Mouse (Mus musculus) embryonic fibroblast, embryonic 13.5 days (primary cell): Measurements from ENCODE around the gene Zfp617. TPM values are rescaled to one million over a fixed set of nuclear protein-coding genes. Genes with fewer than 3 reads are reported as not detected.
"Not testable (repeated sequence)": the region's sequence is repeated elsewhere in the genome, so short reads cannot be mapped to it uniquely, and the experiment has no call there.

ENCODE experiments used
- H3K27ac ChIP-seq: 2 replicates; pipeline ENCODE4 v1.5.1; 2012; ENCODE audit warnings: low read length, control low read depth, inconsistent platforms; ENCODE audit not compliant: insufficient read depth
- H3K4me1 ChIP-seq: 2 replicates; pipeline ENCODE4 v1.6.1; 2011; ENCODE audit warnings: low read length; ENCODE audit not compliant: control insufficient read depth, insufficient read depth
- H3K4me3 ChIP-seq: 2 replicates; pipeline ENCODE4 v1.5.1; 2011; ENCODE audit warnings: mild to moderate bottlenecking, control low read depth, low read length; ENCODE audit not compliant: insufficient read depth
- CTCF ChIP-seq: IDR thresholded peaks from 2 replicates; pipeline ENCODE4 v1.5.1; 2011; ENCODE audit warnings: mild to moderate bottlenecking, control low read depth, low read length, moderate library complexity, borderline replicate concordance; ENCODE audit not compliant: insufficient read depth
- POLR2A ChIP-seq: IDR thresholded peaks from 2 replicates; pipeline ENCODE4 v1.6.1; 2011; ENCODE audit warnings: low read depth, mild to moderate bottlenecking, control low read depth, low read length, moderate library complexity
- polyA plus RNA-seq: library from polyadenylated mRNA; stranded (reverse); fragments of >200 nt; gene quantifications from 2 replicates; pipeline ENCODE4 v1.2.4, GENCODE M21; 2011; ENCODE audit warnings: low read depth; ENCODE audit not compliant: missing spikeins, insufficient read length

Gene Zfp617
- polyA plus RNA-seq, result 25.2 and 26.4 TPM in 2 replicates

DNA sequence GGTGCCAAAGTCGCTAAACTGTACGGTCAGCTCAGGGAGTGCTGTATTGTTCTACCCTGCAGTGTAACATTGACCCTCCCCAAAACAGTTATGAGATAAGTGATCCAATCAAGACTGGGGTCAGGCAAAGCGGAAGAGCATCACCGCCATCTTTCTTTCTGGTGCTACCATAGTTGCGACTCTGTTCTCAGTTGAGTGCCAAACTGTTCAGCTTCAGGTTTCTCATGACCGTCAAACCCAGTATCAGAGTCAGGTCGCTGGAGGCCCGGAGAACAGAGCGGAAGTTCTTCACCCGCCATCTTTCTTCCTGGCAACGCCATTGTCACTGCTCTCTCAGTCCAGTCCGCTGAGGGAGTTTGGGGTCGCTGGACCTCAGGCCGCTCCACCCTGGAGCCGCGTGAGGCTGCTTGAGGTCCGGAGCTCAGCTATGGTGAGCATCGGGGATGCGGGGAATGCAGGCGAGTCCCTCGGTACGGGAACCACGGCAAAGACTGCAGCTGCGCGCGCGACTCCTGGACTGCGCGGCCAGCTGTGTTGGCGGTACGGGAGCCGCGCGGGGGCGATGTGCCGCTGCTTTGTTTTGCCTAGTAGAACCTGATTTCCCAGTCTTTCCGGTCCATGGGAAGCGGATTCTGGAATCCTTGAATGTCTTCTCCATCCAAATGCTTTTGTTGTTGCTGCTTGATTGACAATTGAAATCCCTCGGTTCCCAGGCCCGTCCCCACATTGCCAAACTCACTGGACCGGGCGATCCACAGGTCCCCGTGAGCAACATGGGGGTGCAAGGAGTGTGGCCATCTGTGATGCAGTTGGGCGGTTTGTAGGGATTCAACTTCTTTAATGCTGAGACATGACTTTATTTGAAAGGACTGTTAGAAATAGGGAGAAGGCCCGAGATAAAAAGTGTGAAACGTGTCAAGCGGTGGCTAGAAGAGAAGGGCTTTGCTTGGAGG is at the start of gene Zfp617, which contains the start of gene Zfp882:
Zfp617 (plus strand) TSS at position 327 of the 953 bp plus-strand sequence.
Zfp882 (plus strand) TSS at position 300 of the 953 bp plus-strand sequence.
- peak; percentile 54 for TF ChIP-seq CTCF
- TF ChIP-seq POLR2A, result peak; percentile 54
- Histone ChIP-seq H3K4me3 (peak within 1 kb of the TSS; percentile 79), H3K4me1 (no peaks in the 10 kb centered on the region), H3K27ac (peak within 1 kb of the TSS; percentile 89)

GRCm38 (mm10) chr8:71861551-71861950 is 46.9 kb upstream of the Zfp617 start:
- not testable (repeated sequence) for H3K27ac ChIP-seq, H3K4me1 ChIP-seq, H3K4me3 ChIP-seq

DNA sequence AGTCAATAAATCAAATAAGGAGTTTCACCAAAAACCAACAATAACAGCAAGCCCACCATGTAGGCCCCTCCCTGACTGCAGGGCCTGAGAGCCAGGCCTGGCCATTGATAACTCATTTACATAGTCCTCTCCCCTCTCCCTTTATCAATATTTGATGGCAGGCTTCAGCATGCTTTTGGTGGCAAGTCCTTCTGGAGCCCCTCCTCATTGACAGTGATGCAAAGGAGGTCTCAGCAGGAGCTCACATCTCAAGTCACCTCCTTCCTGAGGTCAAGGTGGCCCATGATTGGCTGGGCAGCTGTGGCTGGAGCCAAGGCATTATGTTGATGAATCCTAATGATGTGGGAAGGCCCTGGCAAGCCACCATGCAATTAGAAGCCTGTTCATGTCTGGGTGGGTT is 46.4 kb upstream of the Zfp617 start:
- not testable (repeated sequence) for H3K4me1 ChIP-seq, H3K4me3 ChIP-seq, H3K27ac ChIP-seq

GRCm38 (mm10) chr8:71881618-71882274 is 26.7 kb upstream of the Zfp617 start, which contains the start of gene Zfp709:
Gene Zfp709 (plus strand): TSS chr8:71882019.
- Histone ChIP-seq H3K4me1 (no peaks in the 10 kb centered on the region), H3K4me3 (peak within 1 kb of the TSS; percentile 77), H3K27ac (peak within 1 kb of the TSS; percentile 43)
- peak; percentile 72 for TF ChIP-seq POLR2A
- no peak for TF ChIP-seq CTCF

GRCm38 (mm10) chr8:71900666-71901065 is 7.8 kb upstream of the Zfp617 start:
- H3K4me1 ChIP-seq, H3K4me3 ChIP-seq, H3K27ac ChIP-seq: not testable (repeated sequence)

GRCm38 (mm10) chr8:71903084-71903483 is 5.4 kb upstream of the Zfp617 start:
- not testable (repeated sequence) for H3K4me3 ChIP-seq, H3K27ac ChIP-seq, H3K4me1 ChIP-seq

- no peaks in the 10 kb centered on the region for H3K4me1 ChIP-seq
- no peak for TF ChIP-seq CTCF
- no peak for TF ChIP-seq POLR2A
- H3K4me3 ChIP-seq, result no peak overlapping the region
- H3K27ac ChIP-seq, result no peak overlapping the region
Observed at GRCm38 (mm10) chr8:71906809-71907208, 1.6 kb upstream of the Zfp617 start.

DNA sequence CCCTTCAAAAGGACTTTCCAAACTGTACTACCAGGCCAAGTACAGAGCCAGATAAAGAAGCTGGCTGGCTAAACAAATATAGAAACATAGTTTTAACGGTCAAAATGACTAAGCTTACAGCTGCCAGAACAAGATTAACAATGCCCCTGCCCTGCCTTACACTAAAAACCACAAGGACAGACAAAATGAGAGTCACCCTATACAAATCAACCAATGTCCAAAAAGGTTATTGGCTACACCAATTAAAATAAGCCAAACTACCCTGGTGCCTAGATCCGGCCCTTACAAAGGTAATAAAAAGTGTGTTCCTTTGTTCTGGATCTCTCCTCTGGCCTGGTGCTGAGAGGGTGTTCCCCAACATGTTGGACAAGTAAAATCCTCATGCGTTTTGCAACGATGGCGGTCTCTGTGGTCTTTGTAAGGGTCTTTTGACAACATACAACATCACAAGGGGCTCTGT is 607 bp upstream of the Zfp617 start:
- H3K4me1 ChIP-seq, result no peaks in the 10 kb centered on the region
- no peak for TF ChIP-seq CTCF
- no peak for TF ChIP-seq POLR2A
- H3K4me3 ChIP-seq, result no peak overlapping the region
- H3K27ac ChIP-seq, result no peak overlapping the region

DNA sequence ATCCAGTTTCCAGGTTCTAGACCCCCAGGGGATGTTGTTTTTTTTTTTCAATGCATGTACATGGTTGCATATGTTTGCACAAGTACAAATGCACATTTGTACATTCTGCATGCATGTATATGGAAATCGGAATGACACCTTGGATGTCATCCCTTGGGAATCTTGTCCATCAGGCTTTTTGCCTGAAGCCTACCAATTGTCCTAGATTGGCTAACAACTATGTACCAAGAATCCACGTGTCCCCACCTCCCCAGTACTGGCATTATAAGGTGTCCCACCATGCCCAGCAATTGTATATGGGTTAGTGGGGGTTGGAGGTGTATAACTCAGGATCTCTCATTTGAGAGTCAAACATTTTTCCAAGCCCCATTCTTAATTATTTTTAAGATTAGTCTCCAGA is 3.9 kb downstream of the Zfp617 start:
- Histone ChIP-seq H3K4me3 (no peak overlapping the region), H3K4me1 (no peaks in the 10 kb centered on the region), H3K27ac (no peak overlapping the region)
- no peak for TF ChIP-seq POLR2A
- no peak for TF ChIP-seq CTCF
